Mouse (Mus musculus) heart, adult 2 months (tissue): ENCODE results near the gene 4930453N24Rik.

ENCODE experiments used
- CTCF ChIP-seq: fragments of 200-600 bp; IDR thresholded peaks from 2 replicates; pipeline ENCODE4 v1.8.1; 2022; ENCODE audit warnings: antibody characterized with exemption, mild to moderate bottlenecking, moderate library complexity
- POLR2A ChIP-seq: fragments of 200-500 bp; IDR thresholded peaks from 2 replicates; pipeline ENCODE4 v1.6.1; 2011; ENCODE audit warnings: mild to moderate bottlenecking, low read depth, low read length, control low read depth; ENCODE audit not compliant: insufficient read depth

DNA sequence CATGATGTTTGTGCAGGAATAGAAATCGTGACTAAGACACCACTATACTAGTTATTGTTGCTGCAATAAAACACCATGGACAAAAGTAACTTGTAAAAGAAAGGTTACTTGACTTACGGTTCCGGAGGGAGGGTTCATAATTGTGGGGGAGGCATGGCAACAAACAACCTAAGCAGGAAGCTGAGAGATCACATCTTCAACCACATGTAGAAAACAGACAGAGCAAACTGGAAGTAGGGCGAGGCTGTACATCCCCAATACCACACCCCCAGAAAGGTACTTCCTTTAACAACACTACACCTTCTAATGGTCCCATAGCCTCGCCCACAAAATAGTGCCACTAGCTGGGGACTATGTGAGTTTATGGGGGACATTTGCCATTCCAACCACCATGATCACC, 29.4 kb upstream of the 4930453N24Rik start:
- TF ChIP-seq POLR2A (no peak), CTCF (no peak)
